Mouse (Mus musculus) adrenal gland, adult 18-20 months (tissue): ENCODE results near the gene Agk. TPM values are rescaled to one million over a fixed set of nuclear protein-coding genes. Genes with fewer than 3 reads are reported as not detected.

Source experiments
- DNase-seq, 2 experiments: peaks; one replicate each; pipeline ENCODE4 v3.0.0; 2021 to 2022; ENCODE audit warnings: low spot score in 2 of 2
- long read RNA-seq, 2 experiments: library from polyadenylated mRNA; stranded (forward); transcript quantifications; one replicate each; pipeline ENCODE4 v2.0.0; 2021
- total RNA-seq, 2 experiments: library from RNA; stranded (reverse); gene quantifications; 1 replicate in 1 of 2; 2 replicates in 1 of 2; pipeline ENCODE4 v1.2.3; 2021

Agk gene
- 10 to 100 TPM; 20.3 to 30.5 TPM for total RNA-seq
- long read RNA-seq, experiment 1, transcript Agk-201 (16 exons, 2,531 nt), result major isoform, 17 of 19 reads
- long read RNA-seq, experiment 1, partial matches to known transcripts, result 1 of 19 reads
- long read RNA-seq, experiment 1, other reads (novel, unspliced or antisense), result 1 of 19 reads
- long read RNA-seq, experiment 2, transcript Agk-201 (16 exons, 2,531 nt), result major isoform, 75 of 92 reads
- long read RNA-seq, experiment 2, partial matches to known transcripts, result 10 of 92 reads
- long read RNA-seq, experiment 2, other reads (novel, unspliced or antisense), result 7 of 92 reads

DNA sequence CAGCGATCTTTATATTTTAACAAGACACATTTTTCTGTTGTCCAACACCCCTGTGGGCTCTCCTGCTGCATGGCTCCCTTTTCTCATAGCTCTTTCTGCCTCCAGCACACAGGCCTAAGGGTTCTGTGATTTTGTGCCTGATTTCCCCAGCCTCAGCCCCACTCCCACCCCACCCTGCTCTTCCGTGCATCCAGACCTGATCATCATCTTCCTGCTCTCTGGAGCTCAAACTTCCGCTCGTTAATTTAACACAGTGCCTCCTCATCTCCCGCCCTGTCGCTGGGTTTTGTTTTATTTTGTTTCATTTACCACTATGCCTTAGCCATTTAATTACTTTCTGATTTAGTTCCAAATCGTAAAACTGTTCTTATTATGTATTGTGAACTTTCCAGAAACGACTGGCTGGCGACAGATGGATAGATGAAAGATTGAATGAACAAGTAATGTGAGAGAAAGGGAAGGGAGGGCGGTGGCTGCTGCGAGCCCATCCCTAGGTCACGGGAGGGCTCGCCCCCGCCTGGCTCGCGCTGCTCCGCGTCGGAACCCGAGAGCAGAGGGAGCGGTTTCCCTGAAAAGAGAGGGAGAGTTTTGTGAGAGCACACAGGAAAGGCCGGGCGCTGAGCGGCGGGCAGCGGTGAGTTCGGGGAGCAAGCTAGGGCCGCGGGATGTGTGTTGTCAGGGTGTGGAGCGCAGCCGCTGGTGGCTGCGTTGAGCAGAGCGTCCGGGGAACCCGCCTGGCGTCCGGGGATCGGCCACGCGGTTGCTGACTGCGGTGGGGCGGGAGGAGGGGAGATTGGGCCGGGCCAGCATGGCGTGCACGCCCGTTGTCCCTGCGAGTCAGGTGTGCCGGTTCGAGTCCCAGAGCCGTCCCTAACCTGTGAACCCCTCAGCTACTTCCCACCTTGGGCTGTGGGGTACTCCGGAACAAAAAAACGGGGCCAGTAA is at the start of gene Agk:
TSS of gene Agk (plus strand) at position 276 of the 945 bp plus-strand sequence.
- DNase-seq, result peak; percentile 73 to 74

DNA sequence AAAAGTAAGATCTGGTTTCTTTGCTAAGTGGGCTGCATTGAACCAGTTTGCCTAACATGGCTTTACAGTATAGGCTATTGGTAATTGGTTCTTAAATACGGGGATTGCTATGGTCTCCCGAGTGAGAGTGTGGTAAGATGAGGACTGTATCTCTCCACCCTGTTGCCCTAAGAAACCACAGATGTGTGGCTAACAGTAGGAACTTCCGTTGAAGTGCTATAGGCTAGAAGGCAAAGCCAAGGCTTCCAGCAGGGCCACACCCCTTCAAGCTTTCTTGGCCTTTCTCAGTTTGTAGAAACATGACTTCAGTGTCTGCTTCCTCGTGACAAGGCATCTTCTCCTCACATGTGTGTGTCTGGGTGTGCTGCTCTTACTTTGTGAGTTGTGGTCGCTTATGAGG is 24.3 kb upstream of the Agk start:
- DNase-seq, result no peak

DNA sequence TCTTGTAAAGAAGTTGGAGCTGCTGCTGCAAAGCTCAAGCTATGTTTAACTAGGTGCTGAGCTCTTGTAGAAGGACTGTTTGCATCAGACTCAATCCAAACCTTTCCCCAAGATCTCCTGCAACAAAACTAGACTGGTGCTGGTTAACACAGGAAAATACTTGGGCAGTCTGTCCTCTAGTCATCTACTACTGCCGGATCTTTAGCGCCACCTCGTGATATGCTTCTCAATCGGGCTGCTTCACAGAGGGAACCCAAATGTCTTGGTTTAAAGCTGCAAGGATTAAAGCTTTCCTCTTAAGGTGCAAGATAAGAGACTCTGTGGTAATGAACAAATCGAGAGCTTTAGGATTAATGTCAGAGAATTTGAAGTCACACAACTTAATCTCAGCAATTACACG is 21.6 kb upstream of the Agk start:
- DNase-seq, result peak; percentile 33 to 38

DNA sequence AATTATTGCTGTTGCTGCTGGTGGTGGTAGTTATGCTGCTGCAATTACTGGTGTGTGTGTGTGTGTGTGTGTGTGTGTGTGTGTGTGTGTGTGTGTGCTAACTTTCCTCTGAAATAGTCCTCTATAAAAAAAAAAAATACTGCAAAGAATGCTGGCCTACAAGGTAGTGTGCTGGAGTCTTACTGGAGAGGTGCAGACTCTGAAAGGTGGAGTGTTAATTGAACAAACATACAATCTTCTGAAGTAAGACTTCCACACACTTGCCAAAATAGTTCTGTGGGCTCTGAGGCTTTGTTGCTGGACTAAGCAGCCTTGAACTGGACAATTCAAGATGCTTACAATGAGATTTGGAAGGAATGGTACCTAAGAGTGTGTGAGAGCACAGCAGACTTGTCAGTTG is 20.0 kb upstream of the Agk start:
- no peak for DNase-seq

DNA sequence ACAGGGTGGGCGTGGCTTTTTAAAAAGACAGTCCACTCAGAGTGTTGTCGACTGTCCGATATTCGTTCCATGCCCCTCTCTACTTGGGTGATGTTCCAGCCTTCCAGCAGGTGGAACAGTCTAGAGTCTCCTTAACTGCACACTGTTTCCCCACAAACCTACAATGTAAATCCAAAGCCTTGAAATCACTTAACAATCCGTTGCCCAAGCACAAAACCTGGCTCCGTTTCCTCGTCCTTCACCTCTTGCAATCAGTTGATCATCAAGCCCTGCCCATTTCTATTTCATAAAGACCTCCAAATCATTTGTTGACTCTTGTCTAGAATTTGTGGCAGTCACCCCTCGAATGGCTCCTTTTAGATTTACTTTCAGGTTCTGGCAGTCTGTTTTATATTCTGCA is 1.4 kb downstream of the Agk start:
- no peak for DNase-seq

GRCm38 (mm10) chr6:40333497-40333896 is 8.5 kb downstream of the Agk start:
- DNase-seq, result no peak

DNA sequence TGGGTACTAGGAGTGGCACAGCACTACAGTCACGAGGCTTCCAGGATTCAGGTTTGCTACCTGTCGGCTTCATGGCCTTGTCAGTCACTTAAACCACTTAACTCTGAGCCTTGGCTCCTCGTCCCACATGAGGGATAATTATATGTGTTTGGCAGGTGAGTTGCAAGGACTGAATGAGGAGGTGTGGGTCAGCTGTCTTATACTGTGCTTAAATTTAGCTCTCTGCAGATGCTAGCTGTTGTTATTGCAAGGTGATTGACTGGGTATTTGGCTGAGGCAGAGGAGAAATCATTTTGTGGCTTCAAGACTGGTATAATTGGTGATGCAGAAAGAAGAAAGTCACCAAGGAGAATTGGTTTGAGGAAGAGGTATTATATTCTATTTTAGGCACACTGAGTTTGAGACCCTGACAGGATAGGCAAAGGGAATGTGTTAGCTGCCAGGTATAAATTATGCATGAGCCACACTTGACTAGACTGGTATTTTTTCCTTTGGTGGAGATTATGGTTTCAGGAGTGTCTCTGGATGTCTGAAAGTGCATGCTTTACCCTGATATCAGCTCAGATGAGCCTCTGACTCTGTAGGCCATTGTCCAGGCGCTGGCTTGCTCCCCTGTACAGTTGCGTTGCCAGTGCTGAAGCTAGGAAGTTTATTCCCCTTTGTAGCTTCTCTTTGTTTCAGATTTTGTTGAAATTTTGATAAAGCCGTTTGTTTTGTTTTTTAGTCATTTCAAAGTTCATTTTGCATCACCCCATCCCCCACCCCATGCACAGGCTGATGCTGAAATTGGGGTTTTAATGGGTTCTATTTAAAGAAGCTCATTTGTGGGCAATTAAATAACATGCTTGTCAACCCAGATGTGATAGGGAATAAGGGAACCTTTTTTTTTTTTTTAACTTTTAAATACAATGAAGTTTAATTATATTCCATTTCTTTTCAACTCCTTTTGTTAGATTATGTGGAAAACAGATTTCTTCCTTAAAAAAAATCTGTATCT is 12.1 kb downstream of the Agk start:
- DNase-seq, result no peak

DNA sequence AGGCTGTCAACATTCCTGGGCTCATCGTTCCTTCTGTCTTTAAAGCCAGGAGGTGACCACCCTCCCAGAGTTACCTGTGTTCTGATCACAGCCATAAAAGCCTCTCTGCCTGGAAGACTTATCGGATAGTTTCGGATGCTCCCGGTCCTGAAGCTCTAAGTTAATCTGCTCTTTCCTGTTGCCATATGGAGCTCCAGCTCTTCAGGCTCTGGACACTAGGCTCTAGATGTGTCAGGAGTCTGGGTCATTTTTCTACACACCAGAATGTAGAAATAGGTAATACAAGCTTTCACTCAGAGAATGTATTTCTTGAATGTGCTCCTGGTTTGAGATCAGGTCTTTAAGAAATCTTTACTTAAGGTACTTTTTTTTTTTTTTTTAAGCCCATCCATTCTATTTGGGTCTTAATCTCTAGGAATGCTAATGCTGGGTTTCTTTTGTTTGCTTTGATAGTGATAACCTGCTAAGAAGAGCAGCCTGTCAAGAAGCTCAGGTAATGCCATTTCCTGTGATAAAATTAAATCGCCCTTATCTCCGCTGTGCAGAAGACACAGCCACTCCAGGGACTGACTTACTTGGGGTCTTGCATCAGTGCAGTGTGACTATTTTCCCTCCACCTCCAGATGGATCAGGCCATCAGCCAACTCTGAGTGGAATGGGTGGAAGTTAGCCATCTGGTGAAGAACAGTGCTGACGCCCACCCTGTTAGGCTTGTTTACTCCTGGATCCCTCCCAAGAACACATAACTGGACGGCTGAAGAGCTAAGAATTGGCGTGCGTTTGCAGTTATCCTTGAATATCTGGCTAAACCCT is 22.2 kb downstream of the Agk start:
- no peak for DNase-seq

DNA sequence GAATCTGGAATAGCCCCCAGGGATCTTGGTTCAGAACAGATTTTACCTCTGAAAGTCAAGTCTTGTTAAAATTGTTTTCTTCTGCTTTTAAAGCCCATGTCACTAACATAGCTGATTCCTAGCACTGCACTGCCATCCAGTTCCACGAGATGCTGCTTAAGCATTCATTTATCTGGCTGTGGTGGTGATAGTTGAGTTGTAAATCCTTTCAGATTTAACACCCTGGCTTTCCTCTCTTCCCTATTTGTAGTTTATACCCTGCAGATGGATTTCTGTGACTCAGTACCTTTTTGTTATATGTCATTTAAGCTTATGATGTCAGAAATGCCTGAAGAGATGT is 22.8 kb downstream of the Agk start:
- DNase-seq, result no peak

DNA sequence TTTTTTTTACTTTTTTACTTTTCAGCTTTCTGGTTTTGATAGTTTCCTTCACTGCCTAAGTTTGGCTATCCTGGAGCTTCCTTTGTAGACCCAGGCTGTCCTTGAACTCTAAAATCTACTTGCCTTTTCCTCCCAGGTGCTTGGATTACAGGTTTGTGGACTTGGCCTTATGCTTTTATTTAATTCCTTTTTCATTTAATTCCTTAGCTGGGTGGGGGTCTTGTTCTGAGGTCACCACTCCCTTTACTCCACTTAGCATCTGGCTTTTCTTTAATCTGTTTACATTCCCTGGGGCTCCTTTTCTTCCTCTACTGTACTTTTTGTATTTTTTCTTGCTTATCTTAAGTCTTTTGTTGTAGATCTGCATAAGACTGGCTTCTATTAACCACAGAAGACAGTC is 25.1 kb downstream of the Agk start:
- DNase-seq, result no peak

DNA sequence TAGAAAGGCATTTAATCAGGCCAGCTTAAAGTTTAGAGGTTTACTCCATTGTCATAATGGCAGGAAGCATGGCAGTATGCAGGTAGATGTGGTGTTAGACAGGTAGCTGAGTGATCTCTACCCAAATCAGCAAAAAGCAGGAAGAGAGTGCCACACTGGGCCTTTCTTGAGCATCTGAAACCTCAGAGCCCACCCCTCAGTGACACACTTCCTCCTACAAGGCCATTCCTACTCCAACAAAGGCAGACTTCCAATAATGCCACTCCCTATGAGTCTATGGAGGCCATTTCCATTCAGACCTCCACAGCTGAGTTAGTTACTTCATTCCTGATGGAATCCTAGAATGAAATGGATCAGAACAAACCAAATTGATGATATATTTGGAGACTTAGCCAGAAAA is 25.9 kb downstream of the Agk start:
- no peak for DNase-seq

DNA sequence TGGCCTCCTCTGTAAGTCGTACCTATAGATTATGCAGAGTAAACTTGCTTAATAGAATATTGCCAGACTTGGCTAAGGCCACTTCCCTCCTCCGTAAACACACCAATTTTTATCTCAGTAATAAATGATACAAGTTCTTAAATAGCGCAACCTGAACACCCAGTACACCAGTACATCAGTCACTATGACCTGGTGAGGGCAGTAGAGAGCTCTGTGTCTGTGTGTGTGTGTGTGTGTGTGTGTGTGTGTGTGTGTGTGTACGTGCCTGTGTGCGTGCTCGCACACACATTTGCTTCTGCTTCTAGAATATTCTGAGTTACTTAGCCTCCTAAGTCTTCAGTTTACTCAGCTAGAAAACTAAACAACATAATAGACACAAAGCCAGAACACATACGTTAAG is 28.4 kb downstream of the Agk start:
- DNase-seq, result no peak

GRCm38 (mm10) chr6:40371031-40371430 is 46.1 kb downstream of the Agk start:
- DNase-seq, result no peak

DNA sequence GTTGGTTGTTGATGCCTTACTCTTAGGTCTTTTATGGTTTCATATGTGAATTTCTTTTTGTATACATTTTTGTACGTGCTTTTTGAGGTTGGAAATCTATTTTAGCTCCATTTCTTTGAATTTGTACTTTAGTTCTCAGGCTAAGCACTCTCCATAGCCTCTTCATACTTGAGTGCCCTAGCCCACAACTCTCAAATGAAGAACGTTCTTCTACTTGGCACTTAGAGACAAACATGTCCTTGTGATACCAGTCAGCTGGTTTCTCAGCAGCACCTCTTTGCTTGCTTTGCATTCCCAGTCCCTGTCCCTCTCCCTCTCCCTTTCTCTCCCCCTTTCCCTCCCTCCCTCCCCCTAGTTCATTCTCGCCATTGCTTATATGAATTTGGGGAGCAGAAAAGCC is 55.2 kb downstream of the Agk start:
- no peak for DNase-seq

- DNase-seq, result no peak
Measured at GRCm38 (mm10) chr6:40381908-40382307, 56.9 kb downstream of the Agk start.

GRCm38 (mm10) chr6:40385682-40386081 is 60.7 kb downstream of the Agk start:
- DNase-seq, result no peak

DNA sequence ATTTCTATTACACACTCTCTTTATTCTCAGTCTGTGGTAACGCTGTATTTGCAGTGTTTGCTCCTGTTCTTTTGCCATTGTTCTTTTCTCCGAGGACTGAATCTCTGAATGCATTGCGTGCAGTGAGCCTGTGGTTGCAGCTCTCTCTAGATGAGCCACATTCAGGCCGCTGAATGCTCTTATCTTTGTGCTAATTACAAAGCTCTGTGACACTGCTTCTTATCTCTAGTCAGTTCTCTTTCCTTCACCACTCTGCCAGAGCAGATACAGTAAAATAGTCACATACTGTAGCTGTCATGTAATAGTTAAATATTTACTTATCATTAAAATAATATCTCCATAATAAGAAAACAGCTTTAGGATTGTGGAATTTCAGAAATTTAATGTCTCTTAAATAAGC is 63.7 kb downstream of the Agk start:
- DNase-seq, result no peak

DNA sequence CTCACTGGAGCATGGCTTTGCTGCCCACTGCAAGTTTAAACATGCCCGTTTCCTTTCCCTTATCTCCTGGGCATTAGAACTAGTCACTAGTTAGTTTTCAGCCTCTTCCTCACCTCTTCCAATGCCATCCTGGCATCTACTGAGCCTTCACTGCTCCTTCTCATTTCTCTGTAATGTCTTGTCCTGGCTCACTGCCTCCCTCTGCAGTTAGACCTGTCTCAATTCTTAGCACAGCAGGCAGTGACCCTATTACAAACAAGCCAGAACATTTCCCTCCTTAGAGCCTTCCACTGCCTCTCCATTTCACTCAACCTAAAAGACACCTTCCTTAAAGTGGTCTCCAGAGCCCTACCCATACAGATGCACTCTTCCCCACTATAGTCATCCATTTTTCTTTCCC is 66.0 kb downstream of the Agk start:
- DNase-seq, result no peak

DNA sequence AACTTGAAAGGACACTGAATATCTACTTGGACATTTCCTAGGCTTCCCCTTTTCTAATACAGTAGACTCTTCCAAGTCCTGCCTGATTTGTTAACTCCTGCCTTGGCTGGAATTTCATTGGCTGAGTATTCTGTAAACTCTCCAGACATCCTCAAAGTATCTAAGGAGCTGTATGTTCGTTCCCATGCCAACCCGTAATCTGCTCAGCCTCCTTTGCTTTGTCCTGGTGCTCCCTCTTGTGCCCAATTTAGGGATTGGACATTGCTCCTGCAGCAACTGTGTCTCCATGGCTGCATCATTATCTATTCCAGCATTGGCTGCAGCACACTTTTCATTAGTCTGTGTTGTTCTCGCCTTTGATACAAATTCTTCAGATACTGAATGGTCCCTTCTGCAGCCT is 68.2 kb downstream of the Agk start:
- peak; percentile 48 to 61 for DNase-seq

- no peak for DNase-seq
Measured at GRCm38 (mm10) chr6:40402031-40402430, 77.1 kb downstream of the Agk start.
